Mouse (Mus musculus): ENCODE data around the gene Kat2a. TPM values are rescaled to one million over a fixed set of nuclear protein-coding genes. Genes with fewer than 3 reads are reported as not detected.

The Kat2a gene
- 39.4 and 44.1 TPM in 2 replicates for polyA plus RNA-seq (2015; fragmentation: Nextera tagmentation; extraction: Ambion mirVana)

DNA sequence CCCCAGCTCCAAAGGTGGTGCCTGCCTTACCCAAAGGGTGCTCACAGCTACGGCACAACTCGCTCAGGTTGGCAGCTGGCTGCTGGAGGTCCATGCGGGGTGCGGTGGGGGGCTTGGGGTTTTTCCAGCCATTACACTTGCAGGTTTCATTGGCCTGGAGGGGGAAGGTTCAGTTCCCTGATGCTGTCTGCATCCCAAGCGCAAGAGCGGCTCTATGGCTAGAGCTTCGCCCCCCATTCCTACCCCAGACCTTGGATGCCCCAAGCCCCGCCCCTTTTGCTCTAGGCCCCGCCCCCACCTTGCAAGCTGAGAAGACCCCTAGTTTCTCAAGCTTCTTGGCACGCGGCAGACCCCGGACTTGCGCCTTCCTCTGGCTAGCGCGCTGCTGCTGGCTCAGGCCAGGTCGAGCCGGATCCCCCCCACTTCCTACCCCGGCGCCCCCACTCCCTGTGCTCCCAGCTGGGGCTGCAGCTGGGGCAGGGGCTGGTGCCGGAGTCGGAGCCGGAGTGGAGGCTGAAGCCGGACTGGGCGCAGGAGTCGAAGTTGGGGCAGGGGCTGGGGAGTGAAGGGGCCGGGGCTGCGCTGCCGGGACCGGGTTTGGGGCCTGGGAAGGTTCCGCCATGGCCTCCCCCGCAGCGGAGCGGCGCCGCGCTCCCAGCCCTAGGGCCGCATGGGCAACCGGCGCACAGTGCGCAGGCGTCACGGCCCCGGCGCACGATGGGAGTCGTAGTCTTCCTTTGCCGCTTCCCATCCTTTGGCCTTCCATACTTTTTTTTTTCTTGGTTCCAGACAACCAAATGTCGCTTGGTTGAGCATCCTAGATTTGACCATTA lies at the start of gene Kat2a:
TSS of gene Kat2a (minus strand) at position 683 of the 833 bp plus-strand sequence.
- Histone ChIP-seq H3K4me2 (ENCODE audit: low read depth, low read length) (peak within 1 kb of the TSS; percentile 82), H3K27me3 (ENCODE audit: control insufficient read depth, insufficient read depth, low read depth, low read length) (no peaks in the 10 kb centered on the region), H3K36me3 (ENCODE audit: control insufficient read depth, insufficient read depth, low read length) (peaks cover 22% of the 10 kb centered on the region), H3K9ac (ENCODE audit: low read length) (peak within 1 kb of the TSS; percentile 97), H3K9me3 (ENCODE audit: control insufficient read depth, low read length) (no peaks in the 10 kb centered on the region), H3K4me1 (replicated peaks; ENCODE audit: control insufficient read depth, insufficient read depth, low read length) (peaks cover 26% of the 10 kb centered on the region), H3K4me3 (ENCODE audit: low read length) (peak within 1 kb of the TSS; percentile 98), H3K27ac (ENCODE audit: low read length) (peak within 1 kb of the TSS; percentile 85)
- peak; percentile 91 for ATAC-seq (ENCODE audit: low read depth)
- under 1% methylated on average over 44 of the region's 48 CpGs for WGBS

DNA sequence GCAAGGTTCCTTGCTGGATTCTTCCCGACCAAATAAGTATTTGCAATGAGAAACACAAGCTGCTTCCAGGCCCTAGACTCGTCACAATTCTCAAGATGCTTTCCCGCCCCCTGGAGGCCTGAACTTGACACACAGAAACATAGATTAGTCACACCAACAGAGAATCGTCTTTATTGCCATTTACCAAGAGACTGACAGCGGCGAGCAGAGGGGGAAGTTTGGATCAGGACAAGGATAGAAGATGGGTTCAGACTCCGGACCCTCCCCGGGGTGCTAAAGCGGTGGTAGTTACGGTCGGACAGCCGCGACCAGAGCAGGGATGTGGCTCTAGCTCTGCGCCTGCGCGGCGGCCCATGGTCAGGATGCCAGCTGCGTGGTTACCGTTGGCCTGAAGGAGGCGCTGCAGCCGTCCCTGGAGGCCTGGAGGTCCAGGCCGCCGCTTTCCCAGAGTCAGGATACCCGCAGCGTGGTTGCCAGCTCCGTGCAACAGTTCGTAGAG lies 49.3 kb upstream of the Kat2a start:
- Histone ChIP-seq H3K9me3 (ENCODE audit: control insufficient read depth, low read length) (no peaks in the 10 kb centered on the region), H3K4me3 (ENCODE audit: low read length) (peak overlapping the region; percentile 55), H3K4me1 (replicated peaks; ENCODE audit: control insufficient read depth, insufficient read depth, low read length) (peaks cover 7% of the 10 kb centered on the region), H3K27ac (ENCODE audit: low read length) (no peak overlapping the region), H3K4me2 (ENCODE audit: low read depth, low read length) (peak overlapping the region; percentile 88), H3K9ac (ENCODE audit: low read length) (peak overlapping the region; percentile 55), H3K27me3 (ENCODE audit: control insufficient read depth, insufficient read depth, low read depth, low read length) (peaks cover 22% of the 10 kb centered on the region), H3K36me3 (ENCODE audit: control insufficient read depth, insufficient read depth, low read length) (no peaks in the 10 kb centered on the region)
- ATAC-seq (ENCODE audit: low read depth), result peak; percentile 71
- under 1% methylated on average over 27 of the region's 27 CpGs for WGBS

DNA sequence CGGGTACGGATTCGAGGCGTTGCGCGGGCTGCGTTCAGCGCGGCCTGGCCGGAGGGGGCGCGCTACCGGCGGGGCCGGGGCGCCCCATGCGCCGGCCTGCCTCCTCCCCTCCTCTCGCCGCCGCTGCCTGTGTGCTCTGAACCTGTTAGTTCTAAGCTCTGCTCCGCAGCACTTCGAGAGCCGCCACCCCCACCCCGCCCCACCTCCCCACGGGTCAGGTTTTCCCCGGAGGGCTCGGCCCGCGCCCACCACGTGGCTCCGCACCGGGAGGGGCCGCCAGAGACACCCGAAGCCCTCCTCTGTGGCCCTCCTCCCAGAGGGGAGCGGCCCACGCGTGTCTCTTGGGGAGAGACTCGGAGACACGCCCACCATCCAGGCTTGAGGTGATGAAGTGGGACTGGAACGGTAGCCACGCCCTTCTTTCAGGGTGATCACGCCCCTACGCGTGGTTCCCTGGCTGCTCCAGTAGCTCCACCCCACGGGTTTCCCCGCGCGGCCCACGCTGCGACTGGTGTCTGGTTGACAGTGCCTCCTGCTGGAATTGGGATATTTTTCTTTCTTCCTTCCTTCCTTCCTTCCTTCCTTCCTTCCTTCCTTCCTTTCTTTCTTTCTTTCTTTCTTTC lies 47.5 kb upstream of the Kat2a start, which contains the start of gene Kcnh4:
TSS of gene Kcnh4 (minus strand) at position 332 of the 623 bp plus-strand sequence.
- peak within 1 kb of the TSS; percentile 39 for H3K4me3 ChIP-seq (ENCODE audit: low read length)

GRCm38 (mm10) chr11:100758707-100759610 lies 46.7 kb upstream of the Kat2a start:
- Histone ChIP-seq H3K27me3 (ENCODE audit: control insufficient read depth, insufficient read depth, low read depth, low read length) (peaks cover 22% of the 10 kb centered on the region), H3K9me3 (ENCODE audit: control insufficient read depth, low read length) (no peaks in the 10 kb centered on the region), H3K27ac (ENCODE audit: low read length) (no peak overlapping the region), H3K4me1 (replicated peaks; ENCODE audit: control insufficient read depth, insufficient read depth, low read length) (peaks cover 7% of the 10 kb centered on the region), H3K9ac (ENCODE audit: low read length) (no peak overlapping the region), H3K4me2 (ENCODE audit: low read depth, low read length) (peak overlapping the region; percentile 60), H3K4me3 (ENCODE audit: low read length) (peak overlapping the region; percentile 39), H3K36me3 (ENCODE audit: control insufficient read depth, insufficient read depth, low read length) (no peaks in the 10 kb centered on the region)
- ATAC-seq (ENCODE audit: low read depth), result peak; percentile 24; the same call in 1 of the 2 replicates
- 2% methylated on average over 35 of the region's 35 CpGs for WGBS

More for the DNA sequence above, 47.5 kb upstream of the Kat2a start, which contains the start of gene Kcnh4:
- no peak within 1 kb of the TSS for H3K27ac ChIP-seq (ENCODE audit: low read length)
- H3K27me3 ChIP-seq (ENCODE audit: control insufficient read depth, insufficient read depth, low read depth, low read length), result peaks cover 22% of the 10 kb centered on the region
- WGBS, result 1% methylated on average over 46 of the region's 51 CpGs
- no peaks in the 10 kb centered on the region for H3K36me3 ChIP-seq (ENCODE audit: control insufficient read depth, insufficient read depth, low read length)
- H3K4me2 ChIP-seq (ENCODE audit: low read depth, low read length), result peak within 1 kb of the TSS; percentile 60
- ATAC-seq (ENCODE audit: low read depth), result peak; percentile 39; the same call in 1 of the 2 replicates
- no peak within 1 kb of the TSS for H3K9ac ChIP-seq (ENCODE audit: low read length)
- no peaks in the 10 kb centered on the region for H3K9me3 ChIP-seq (ENCODE audit: control insufficient read depth, low read length)
- peaks cover 7% of the 10 kb centered on the region for H3K4me1 ChIP-seq (replicated peaks; ENCODE audit: control insufficient read depth, insufficient read depth, low read length)

- Histone ChIP-seq H3K9ac (ENCODE audit: low read length) (no peak overlapping the region), H3K9me3 (ENCODE audit: control insufficient read depth, low read length) (no peaks in the 10 kb centered on the region), H3K4me1 (replicated peaks; ENCODE audit: control insufficient read depth, insufficient read depth, low read length) (peaks cover 7% of the 10 kb centered on the region), H3K27ac (ENCODE audit: low read length) (no peak overlapping the region), H3K27me3 (ENCODE audit: control insufficient read depth, insufficient read depth, low read depth, low read length) (peaks cover 20% of the 10 kb centered on the region), H3K4me3 (ENCODE audit: low read length) (no peak overlapping the region), H3K4me2 (ENCODE audit: low read depth, low read length) (no peak overlapping the region), H3K36me3 (ENCODE audit: control insufficient read depth, insufficient read depth, low read length) (no peaks in the 10 kb centered on the region)
- ATAC-seq (ENCODE audit: low read depth), result no peak
- WGBS, result 80% methylated on average over 12 of the region's 12 CpGs
Measured at GRCm38 (mm10) chr11:100757566-100757965, 45.3 kb upstream of the Kat2a start.

DNA sequence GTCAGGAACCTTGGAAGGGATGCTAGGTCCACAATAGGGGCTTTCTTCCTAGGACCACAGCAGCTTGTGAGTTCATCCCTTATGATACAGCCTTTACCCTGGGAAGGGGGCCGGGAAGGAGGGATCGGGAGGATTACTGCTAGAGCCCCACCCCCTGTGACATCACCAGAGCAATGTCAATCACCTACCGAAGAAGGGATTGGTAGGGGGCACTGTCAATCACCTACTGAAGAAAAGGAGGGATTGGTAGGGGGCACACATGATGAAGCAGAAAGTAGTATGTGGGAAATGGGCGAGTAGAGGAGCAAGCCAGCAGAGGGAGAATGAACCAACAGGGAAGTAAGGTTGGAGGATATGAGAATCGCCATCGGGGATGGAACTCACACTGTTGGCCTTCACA lies 44.2 kb upstream of the Kat2a start:
- Histone ChIP-seq H3K9me3 (ENCODE audit: control insufficient read depth, low read length) (no peaks in the 10 kb centered on the region), H3K27ac (ENCODE audit: low read length) (no peak overlapping the region), H3K4me3 (ENCODE audit: low read length) (no peak overlapping the region), H3K4me1 (replicated peaks; ENCODE audit: control insufficient read depth, insufficient read depth, low read length) (peaks cover 7% of the 10 kb centered on the region), H3K9ac (ENCODE audit: low read length) (no peak overlapping the region), H3K36me3 (ENCODE audit: control insufficient read depth, insufficient read depth, low read length) (no peaks in the 10 kb centered on the region), H3K4me2 (ENCODE audit: low read depth, low read length) (no peak overlapping the region), H3K27me3 (ENCODE audit: control insufficient read depth, insufficient read depth, low read depth, low read length) (peaks cover 20% of the 10 kb centered on the region)
- 56% methylated on average over 6 of the region's 6 CpGs for WGBS
- no peak for ATAC-seq (ENCODE audit: low read depth)

- Histone ChIP-seq H3K4me2 (ENCODE audit: low read depth, low read length) (no peak overlapping the region), H3K4me3 (ENCODE audit: low read length) (no peak overlapping the region), H3K9me3 (ENCODE audit: control insufficient read depth, low read length) (no peaks in the 10 kb centered on the region), H3K9ac (ENCODE audit: low read length) (no peak overlapping the region), H3K36me3 (ENCODE audit: control insufficient read depth, insufficient read depth, low read length) (no peaks in the 10 kb centered on the region), H3K4me1 (replicated peaks; ENCODE audit: control insufficient read depth, insufficient read depth, low read length) (peaks cover 4% of the 10 kb centered on the region), H3K27ac (ENCODE audit: low read length) (no peak overlapping the region), H3K27me3 (ENCODE audit: control insufficient read depth, insufficient read depth, low read depth, low read length) (peaks cover 13% of the 10 kb centered on the region)
- WGBS, result 86% methylated on average over 3 of the region's 3 CpGs
- no peak for ATAC-seq (ENCODE audit: low read depth)
Measured at GRCm38 (mm10) chr11:100754693-100755057, 42.4 kb upstream of the Kat2a start.

GRCm38 (mm10) chr11:100754021-100754692 lies 41.9 kb upstream of the Kat2a start:
- 79% methylated on average over 12 of the region's 12 CpGs for WGBS
- no peak overlapping the region for H3K9ac ChIP-seq (ENCODE audit: low read length)

More at GRCm38 (mm10) chr11:100754021-100754692, 41.9 kb upstream of the Kat2a start:
- ATAC-seq (ENCODE audit: low read depth), result no peak
- Histone ChIP-seq H3K4me3 (ENCODE audit: low read length) (no peak overlapping the region), H3K4me2 (ENCODE audit: low read depth, low read length) (no peak overlapping the region), H3K9me3 (ENCODE audit: control insufficient read depth, low read length) (no peaks in the 10 kb centered on the region), H3K27ac (ENCODE audit: low read length) (no peak overlapping the region), H3K4me1 (replicated peaks; ENCODE audit: control insufficient read depth, insufficient read depth, low read length) (no peaks in the 10 kb centered on the region; the same call in 1 of the 2 replicates), H3K36me3 (ENCODE audit: control insufficient read depth, insufficient read depth, low read length) (no peaks in the 10 kb centered on the region), H3K27me3 (ENCODE audit: control insufficient read depth, insufficient read depth, low read depth, low read length) (peaks cover 7% of the 10 kb centered on the region)

Data from lung, embryonic 16.5 days (tissue).